Mouse (Mus musculus): ENCODE results near the gene Gm8265. TPM values are rescaled to one million over a fixed set of nuclear protein-coding genes. Genes with fewer than 3 reads are reported as not detected.
"Not testable (repeated sequence)": the region's sequence is repeated elsewhere in the genome, so short reads cannot be mapped to it uniquely, and the experiment has no call there.

The Gm8265 gene
- total RNA-seq (2021) = 1 to 10 TPM in 1 of 2 experiments, not detected in 1; 1.1 TPM
- long read RNA-seq = 0 reads

- not testable (repeated sequence) for DNase-seq (ENCODE audit: low spot score in 2 of 2)
Measured at GRCm38 (mm10) chr14:5632928-5633327, at the start of gene Gm8265. Gene Gm8265, minus strand, starts transcription at chr14:5633028.

Other genes starting within 250 kb of the Gm8265 start
- not detected for gene Gm3500, start 244.0 kb downstream of the Gm8265 start, total RNA-seq (2021)
- 1 to 10 TPM; 7.2 to 7.7 TPM for gene Gm3194, start 177.6 kb downstream of the Gm8265 start, total RNA-seq (2021)
- gene Gm8246, start 155.2 kb downstream of the Gm8265 start, total RNA-seq (2021) = not detected
- gene Gm3187, start 148.8 kb downstream of the Gm8265 start, total RNA-seq (2021) = not detected
- 1 to 10 TPM; 3.9 to 4.1 TPM for gene Gm3488, start 131.4 kb downstream of the Gm8265 start, total RNA-seq (2021)
- gene Gm3532, start 94.5 kb downstream of the Gm8265 start, total RNA-seq (2021) = not detected
- not detected for gene Gm9603, start 54.4 kb upstream of the Gm8265 start, total RNA-seq (2021)
- gene Gm3373, start 108.5 kb upstream of the Gm8265 start, total RNA-seq (2021) = 1 to 10 TPM; 1.4 to 1.8 TPM
- gene Gm3383, start 175.0 kb upstream of the Gm8265 start, total RNA-seq (2021) = 1 to 10 TPM; 7.4 to 8.2 TPM
- gene Gm3424, start 197.3 kb upstream of the Gm8265 start, total RNA-seq (2021) = not detected
- gene Gm8237, start 247.4 kb upstream of the Gm8265 start, total RNA-seq (2021) = 1 to 10 TPM in 1 of 2 experiments, under 1 TPM in 1; 0.94 to 1.4 TPM